Mouse (Mus musculus): ENCODE results near the gene Rabgap1l. TPM values are rescaled to one million over a fixed set of nuclear protein-coding genes. Genes with fewer than 3 reads are reported as not detected.

Rabgap1l gene
- polyA plus RNA-seq, 1 experiment, result 85.7 TPM

GRCm38 (mm10) chr1:160304969-160305498, 488.0 kb downstream of the Rabgap1l start:
- Histone ChIP-seq H3K4me1 (peaks cover 79% of the 10 kb centered on the region), H3K9me3 (no peaks in the 10 kb centered on the region), H3K27me3 (replicated peaks) (no peaks in the 10 kb centered on the region), H3K4me3 (replicated peaks) (peak overlapping the region; percentile 92), H3K36me3 (replicated peaks; ENCODE audit: low read length) (peaks cover 23% of the 10 kb centered on the region)
- TF ChIP-seq GATA1 (IDR thresholded peaks at IDR 0.05; ENCODE audit: borderline replicate concordance, low read length) (no peak), FLI1 (IDR thresholded peaks at IDR 0.05; ENCODE audit: low read length) (no peak)

GRCm38 (mm10) chr1:160302268-160302667, 490.7 kb downstream of the Rabgap1l start:
- peaks cover 84% of the 10 kb centered on the region for H3K4me1 ChIP-seq
- TF ChIP-seq GATA1 (IDR thresholded peaks at IDR 0.05; ENCODE audit: borderline replicate concordance, low read length) (peak; percentile 55; the same call in 1 of the 3 replicates), FLI1 (IDR thresholded peaks at IDR 0.05; ENCODE audit: low read length) (no peak)
- no peaks in the 10 kb centered on the region for H3K27me3 ChIP-seq (replicated peaks)
- H3K4me3 ChIP-seq (replicated peaks), result peak overlapping the region; percentile 92
- no peaks in the 10 kb centered on the region for H3K9me3 ChIP-seq
- H3K36me3 ChIP-seq (replicated peaks; ENCODE audit: low read length), result peaks cover 46% of the 10 kb centered on the region

GRCm38 (mm10) chr1:160301156-160301555, 491.9 kb downstream of the Rabgap1l start:
- Histone ChIP-seq H3K36me3 (replicated peaks; ENCODE audit: low read length) (peaks cover 52% of the 10 kb centered on the region), H3K9me3 (no peaks in the 10 kb centered on the region), H3K4me1 (peaks cover 89% of the 10 kb centered on the region), H3K27me3 (replicated peaks) (no peaks in the 10 kb centered on the region), H3K4me3 (replicated peaks) (peak overlapping the region; percentile 92)
- TF ChIP-seq GATA1 (IDR thresholded peaks at IDR 0.05; ENCODE audit: borderline replicate concordance, low read length) (no peak), FLI1 (IDR thresholded peaks at IDR 0.05; ENCODE audit: low read length) (no peak)

- H3K9me3 ChIP-seq, result no peaks in the 10 kb centered on the region
- H3K4me1 ChIP-seq, result peaks cover 91% of the 10 kb centered on the region
- TF ChIP-seq FLI1 (IDR thresholded peaks at IDR 0.05; ENCODE audit: low read length) (no peak), GATA1 (IDR thresholded peaks at IDR 0.05; ENCODE audit: borderline replicate concordance, low read length) (no peak)
- H3K36me3 ChIP-seq (replicated peaks; ENCODE audit: low read length), result peaks cover 54% of the 10 kb centered on the region
- no peaks in the 10 kb centered on the region for H3K27me3 ChIP-seq (replicated peaks)
- H3K4me3 ChIP-seq (replicated peaks), result peak overlapping the region; percentile 89
These were observed 492.3 kb downstream of the Rabgap1l start for GRCm38 (mm10) chr1:160300704-160301103.

GRCm38 (mm10) chr1:160299979-160300378, 493.0 kb downstream of the Rabgap1l start:
- TF ChIP-seq GATA1 (IDR thresholded peaks at IDR 0.05; ENCODE audit: borderline replicate concordance, low read length), result no peak
- no peak for TF ChIP-seq FLI1 (IDR thresholded peaks at IDR 0.05; ENCODE audit: low read length)
- Histone ChIP-seq H3K27me3 (replicated peaks) (no peaks in the 10 kb centered on the region), H3K4me3 (replicated peaks) (peak overlapping the region; percentile 89), H3K4me1 (peaks cover 97% of the 10 kb centered on the region), H3K9me3 (no peaks in the 10 kb centered on the region), H3K36me3 (replicated peaks; ENCODE audit: low read length) (peaks cover 56% of the 10 kb centered on the region)

GRCm38 (mm10) chr1:160298893-160299292, 494.1 kb downstream of the Rabgap1l start:
- peaks cover 60% of the 10 kb centered on the region for H3K36me3 ChIP-seq (replicated peaks; ENCODE audit: low read length)
- H3K4me3 ChIP-seq (replicated peaks), result peak overlapping the region; percentile 89
- no peaks in the 10 kb centered on the region for H3K9me3 ChIP-seq
- TF ChIP-seq FLI1 (IDR thresholded peaks at IDR 0.05; ENCODE audit: low read length) (no peak), GATA1 (IDR thresholded peaks at IDR 0.05; ENCODE audit: borderline replicate concordance, low read length) (no peak)
- no peaks in the 10 kb centered on the region for H3K27me3 ChIP-seq (replicated peaks)
- H3K4me1 ChIP-seq, result peaks cover 94% of the 10 kb centered on the region

- peaks cover 58% of the 10 kb centered on the region for H3K36me3 ChIP-seq (replicated peaks; ENCODE audit: low read length)
- H3K4me3 ChIP-seq (replicated peaks), result peak overlapping the region; percentile 4
- H3K4me1 ChIP-seq, result peaks cover 92% of the 10 kb centered on the region
- H3K9me3 ChIP-seq, result no peaks in the 10 kb centered on the region
- H3K27me3 ChIP-seq (replicated peaks), result no peaks in the 10 kb centered on the region
- TF ChIP-seq GATA1 (IDR thresholded peaks at IDR 0.05; ENCODE audit: borderline replicate concordance, low read length), result no peak
- TF ChIP-seq FLI1 (IDR thresholded peaks at IDR 0.05; ENCODE audit: low read length), result no peak
These were observed 495.3 kb downstream of the Rabgap1l start for GRCm38 (mm10) chr1:160297701-160298100.

GRCm38 (mm10) chr1:160295323-160295722, 497.7 kb downstream of the Rabgap1l start:
- no peaks in the 10 kb centered on the region for H3K9me3 ChIP-seq
- H3K4me1 ChIP-seq, result peaks cover 89% of the 10 kb centered on the region
- H3K4me3 ChIP-seq (replicated peaks), result no peak overlapping the region
- H3K27me3 ChIP-seq (replicated peaks), result no peaks in the 10 kb centered on the region
- peaks cover 72% of the 10 kb centered on the region for H3K36me3 ChIP-seq (replicated peaks; ENCODE audit: low read length)
- no peak for TF ChIP-seq FLI1 (IDR thresholded peaks at IDR 0.05; ENCODE audit: low read length)
- no peak for TF ChIP-seq GATA1 (IDR thresholded peaks at IDR 0.05; ENCODE audit: borderline replicate concordance, low read length)

- Histone ChIP-seq H3K36me3 (replicated peaks; ENCODE audit: low read length) (peaks cover 70% of the 10 kb centered on the region), H3K4me3 (replicated peaks) (peak overlapping the region; percentile 81), H3K27me3 (replicated peaks) (no peaks in the 10 kb centered on the region), H3K4me1 (peaks cover 86% of the 10 kb centered on the region), H3K9me3 (no peaks in the 10 kb centered on the region)
- TF ChIP-seq GATA1 (IDR thresholded peaks at IDR 0.05; ENCODE audit: borderline replicate concordance, low read length), result no peak
These were observed 499.5 kb downstream of the Rabgap1l start for GRCm38 (mm10) chr1:160293488-160293887.

GRCm38 (mm10) chr1:160292058-160292457, 501.0 kb downstream of the Rabgap1l start:
- peaks cover 62% of the 10 kb centered on the region for H3K36me3 ChIP-seq (replicated peaks; ENCODE audit: low read length)
- peak overlapping the region; percentile 14 for H3K4me3 ChIP-seq (replicated peaks)
- H3K27me3 ChIP-seq (replicated peaks), result no peaks in the 10 kb centered on the region
- H3K4me1 ChIP-seq, result peaks cover 84% of the 10 kb centered on the region
- no peaks in the 10 kb centered on the region for H3K9me3 ChIP-seq
- no peak for TF ChIP-seq GATA1 (IDR thresholded peaks at IDR 0.05; ENCODE audit: borderline replicate concordance, low read length)
- TF ChIP-seq FLI1 (IDR thresholded peaks at IDR 0.05; ENCODE audit: low read length), result no peak
